Mouse (Mus musculus) liver, postnatal 0 days (tissue): Measurements from ENCODE around the gene Dnph1. TPM values are rescaled to one million over a fixed set of nuclear protein-coding genes. Genes with fewer than 3 reads are reported as not detected.
A peak's percentile ranks its signal among the peaks of the same experiment; 100 is the strongest.

Experiments used
- ATAC-seq: fragments of 200-750 bp; cut with Nextera tagmentation; 2 replicates; pipeline ENCODE4 v1.8.0; 2017; ENCODE audit warnings: mild to moderate bottlenecking, moderate library complexity
- DNase-seq: peaks from one replicate; pipeline ENCODE4 v3.0.0-alpha.2; 2016
- H3K27ac ChIP-seq: fragments of 300-500 bp; sonication (generic); 2 replicates; pipeline ENCODE4 v1.5.1; 2014; ENCODE audit warnings: antibody characterized with exemption, moderate library complexity, mild to moderate bottlenecking, low read depth
- H3K27me3 ChIP-seq: fragments of 300-500 bp; sonication (generic); 2 replicates; pipeline ENCODE4 v1.6.1; 2014; ENCODE audit warnings: low read length, control low read depth, mixed read lengths; ENCODE audit not compliant: insufficient read depth
- H3K36me3 ChIP-seq: fragments of 300-500 bp; sonication (generic); replicated peaks from 2 replicates; pipeline ENCODE4 v1.6.1; 2014; ENCODE audit warnings: mild to moderate bottlenecking, control low read depth, low read length, moderate library complexity, mixed read lengths; ENCODE audit not compliant: insufficient read depth
- H3K4me1 ChIP-seq: fragments of 300-500 bp; sonication (generic); 2 replicates; pipeline ENCODE4 v1.6.1; 2014; ENCODE audit warnings: antibody characterized with exemption, mild to moderate bottlenecking, control low read depth; ENCODE audit not compliant: insufficient read depth
- H3K4me2 ChIP-seq: fragments of 300-500 bp; sonication (generic); 2 replicates; pipeline ENCODE4 v1.6.1; 2014; ENCODE audit warnings: low read depth, mild to moderate bottlenecking, low read length, moderate library complexity, mixed read lengths
- H3K4me3 ChIP-seq: fragments of 300-500 bp; sonication (generic); 2 replicates; pipeline ENCODE4 v1.5.1; 2014; ENCODE audit warnings: low read depth, low read length
- H3K9ac ChIP-seq: fragments of 300-500 bp; sonication (generic); replicated peaks from 2 replicates; pipeline ENCODE4 v1.6.1; 2014; ENCODE audit warnings: mild to moderate bottlenecking, moderate library complexity
- H3K9me3 ChIP-seq: fragments of 300-500 bp; sonication (generic); 2 replicates; pipeline ENCODE4 v1.6.1; 2016; ENCODE audit warnings: mild to moderate bottlenecking, control low read depth, low read length, mixed read lengths
- CTCF ChIP-seq: sonication (generic); IDR thresholded peaks from 2 replicates; pipeline ENCODE4 v1.5.1; 2016; ENCODE audit warnings: antibody characterized with exemption, low read depth
- EP300 ChIP-seq: IDR thresholded peaks from 2 replicates; pipeline ENCODE4 v1.6.1; 2016; ENCODE audit warnings: antibody characterized with exemption, low read depth, mild to moderate bottlenecking
- WGBS: fragments of 180-500 bp; shearing (Covaris S2); extraction: QIAGEN DNeasy Blood & Tissue Kit; methylation state at CpG from one replicate; pipeline ENCODE4 v1.1.7; 2014; ENCODE audit not compliant: insufficient replicate concordance; 5-methylcytosine and 5-hydroxymethylcytosine counted together
- polyA plus RNA-seq: library from polyadenylated mRNA; unstranded; fragments of >200 nt; fragmentation: Nextera tagmentation; extraction: Ambion mirVana; gene quantifications from 2 replicates; pipeline ENCODE4 v1.2.1, GENCODE M21; 2015

The Dnph1 gene
- polyA plus RNA-seq, 1 experiment from 2014 or later, result 8.6 TPM

DNA sequence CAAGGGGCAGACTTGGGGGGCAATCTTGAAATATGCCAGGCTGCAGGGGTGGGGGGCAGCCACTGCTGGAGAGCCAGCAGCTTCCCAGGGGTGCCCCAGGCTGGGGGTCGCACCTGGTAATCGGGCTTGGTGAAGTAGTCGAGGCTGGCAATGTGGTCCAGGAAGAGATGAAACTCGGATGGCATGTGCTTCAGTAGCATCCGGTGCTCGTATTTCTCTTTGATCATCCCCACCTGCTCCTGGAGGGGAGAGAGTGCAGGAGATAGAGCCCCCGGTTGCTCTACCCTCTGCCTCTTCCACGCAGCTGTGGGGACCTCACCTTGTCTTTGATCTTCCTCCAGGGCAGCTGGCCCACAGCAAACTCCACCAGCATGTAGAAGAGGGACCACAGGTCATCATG lies 19.9 kb upstream of the Dnph1 start:
- Histone ChIP-seq H3K9me3 (no peaks in the 10 kb centered on the region), H3K27me3 (0 out of 2 replicates have a peak, but pooled peaks cover 4% of the 10 kb centered on the region), H3K36me3 (no peaks in the 10 kb centered on the region), H3K4me1 (no peaks in the 10 kb centered on the region), H3K9ac (no peak overlapping the region), H3K27ac (no peak overlapping the region), H3K4me2 (no peak overlapping the region), H3K4me3 (no peak overlapping the region)
- 72% methylated on average over 8 of the region's 8 CpGs for WGBS
- no peak for ATAC-seq
- no peak for DNase-seq
- no peak for TF ChIP-seq EP300
- no peak for TF ChIP-seq CTCF

DNA sequence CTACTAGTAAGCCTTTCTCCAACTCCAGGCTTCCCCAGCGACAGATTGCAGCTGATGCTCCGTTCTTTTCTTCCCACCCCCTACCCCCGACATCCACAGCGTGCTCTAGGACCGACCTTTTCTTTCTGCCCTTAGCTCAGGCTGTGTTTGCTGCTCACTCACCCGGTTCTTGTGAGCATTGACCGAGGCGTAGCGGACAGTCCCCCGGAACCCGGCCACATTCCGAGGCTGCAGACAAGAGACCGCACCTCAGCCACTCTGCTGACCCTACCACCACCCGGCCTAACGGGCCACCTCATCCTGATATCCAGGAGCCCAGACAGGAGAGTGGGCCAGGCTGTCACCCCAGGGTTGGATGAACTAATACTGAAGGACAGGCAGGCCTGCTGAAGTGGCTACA lies 19.2 kb upstream of the Dnph1 start:
- Histone ChIP-seq H3K4me2 (no peak overlapping the region), H3K27ac (no peak overlapping the region), H3K9me3 (no peaks in the 10 kb centered on the region), H3K4me1 (no peaks in the 10 kb centered on the region), H3K36me3 (no peaks in the 10 kb centered on the region), H3K9ac (no peak overlapping the region), H3K27me3 (0 out of 2 replicates have a peak, but pooled peaks cover 4% of the 10 kb centered on the region), H3K4me3 (no peak overlapping the region)
- WGBS, result 80% methylated on average over 15 of the region's 15 CpGs
- no peak for TF ChIP-seq EP300
- TF ChIP-seq CTCF, result no peak
- ATAC-seq (no peak), DNase-seq (no peak)

DNA sequence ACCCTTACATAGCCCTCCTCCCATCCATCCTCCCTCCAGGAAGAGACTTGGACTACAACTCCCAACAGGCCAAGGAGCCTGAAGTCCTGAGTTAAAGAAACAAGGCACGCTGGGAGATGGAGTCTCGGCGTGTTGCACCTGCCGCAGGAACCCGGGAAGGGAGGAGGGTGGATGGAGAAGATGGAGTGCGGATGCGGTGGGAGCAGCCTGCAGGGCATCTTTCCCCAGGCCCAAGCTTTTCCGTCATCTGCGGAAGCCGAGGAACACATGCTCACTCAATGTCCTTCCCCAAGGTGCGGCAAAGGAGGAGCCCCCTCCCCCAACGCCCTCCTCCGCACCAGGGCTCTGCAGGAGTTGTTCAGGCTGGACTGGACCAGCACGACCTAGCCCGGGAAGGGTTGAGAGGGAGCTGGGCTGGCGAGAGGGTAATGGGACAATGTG lies 12.9 kb upstream of the Dnph1 start:
- no peak for DNase-seq
- H3K4me3 ChIP-seq, result peak overlapping the region; percentile 23
- ATAC-seq, result peak; percentile 74

DNA sequence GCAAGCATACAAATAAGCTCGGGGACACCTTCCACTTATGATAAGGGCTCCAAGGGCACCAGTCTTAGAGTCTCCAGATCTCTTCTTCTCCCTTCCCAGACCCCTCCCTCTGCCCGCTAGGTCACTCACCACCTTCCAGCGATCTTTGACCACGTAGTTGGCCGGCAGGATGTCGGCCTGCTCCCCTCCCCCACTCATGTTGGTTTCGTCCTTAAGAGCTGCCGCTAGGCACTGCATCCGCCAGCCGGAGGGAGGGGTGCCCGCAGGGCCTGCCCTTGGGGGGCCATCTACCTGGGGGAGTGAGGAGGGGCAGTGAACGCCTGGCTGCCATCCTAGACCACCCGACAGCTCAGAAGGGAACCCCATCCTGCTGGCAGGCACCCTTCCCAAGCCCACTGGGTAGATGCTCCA lies 12.5 kb upstream of the Dnph1 start:
- no peaks in the 10 kb centered on the region for H3K9me3 ChIP-seq
- H3K4me1 ChIP-seq, result peaks cover 8% of the 10 kb centered on the region
- DNase-seq (peak; percentile 53), ATAC-seq (peak; percentile 77)
- no peak overlapping the region for H3K9ac ChIP-seq
- WGBS, result 3% methylated on average over 13 of the region's 13 CpGs
- H3K27me3 ChIP-seq, result peaks cover 59% of the 10 kb centered on the region
- peak overlapping the region; percentile 67 for H3K4me2 ChIP-seq
- no peaks in the 10 kb centered on the region for H3K36me3 ChIP-seq
- H3K27ac ChIP-seq, result no peak overlapping the region
- H3K4me3 ChIP-seq, result peak overlapping the region; percentile 23
- TF ChIP-seq EP300 (no peak), CTCF (no peak)

More for the DNA sequence above, 12.9 kb upstream of the Dnph1 start:
- H3K4me1 ChIP-seq, result peaks cover 8% of the 10 kb centered on the region
- peaks cover 57% of the 10 kb centered on the region for H3K27me3 ChIP-seq
- TF ChIP-seq EP300 (no peak), CTCF (no peak)
- H3K27ac ChIP-seq, result no peak overlapping the region
- no peak overlapping the region for H3K9ac ChIP-seq
- no peaks in the 10 kb centered on the region for H3K36me3 ChIP-seq
- 3% methylated on average over 16 of the region's 16 CpGs for WGBS
- H3K4me2 ChIP-seq, result peak overlapping the region; percentile 67
- H3K9me3 ChIP-seq, result no peaks in the 10 kb centered on the region

DNA sequence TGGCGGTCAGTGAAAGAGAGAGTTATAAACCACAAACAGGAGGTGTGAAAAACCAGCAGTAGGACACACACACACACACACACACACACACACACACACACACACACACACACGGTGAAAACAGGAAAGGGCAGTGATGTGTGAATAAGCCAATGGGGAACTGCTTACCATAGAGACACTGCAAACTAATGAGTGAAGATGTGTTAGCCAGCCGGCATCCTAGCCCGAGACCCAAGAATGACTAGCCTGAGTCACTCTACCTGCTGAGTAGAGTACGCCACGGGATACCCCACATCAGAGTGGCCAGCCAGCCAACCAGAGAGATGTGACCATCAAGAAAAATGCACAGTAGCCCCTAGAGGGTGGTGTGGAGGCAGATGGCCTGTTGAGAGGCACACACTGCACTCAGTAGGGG lies 12.0 kb upstream of the Dnph1 start:
- ATAC-seq (peak; percentile 14; the same call in 1 of the 2 replicates), DNase-seq (no peak)
- H3K27me3 ChIP-seq, result peaks cover 61% of the 10 kb centered on the region
- peaks cover 8% of the 10 kb centered on the region for H3K4me1 ChIP-seq
- H3K9ac ChIP-seq, result no peak overlapping the region
- 7% methylated on average over 6 of the region's 6 CpGs for WGBS
- TF ChIP-seq EP300 (no peak), CTCF (peak; percentile 24; the same call in 1 of the 2 replicates)
- H3K4me2 ChIP-seq, result peak overlapping the region; percentile 67
- H3K36me3 ChIP-seq, result no peaks in the 10 kb centered on the region
- no peaks in the 10 kb centered on the region for H3K9me3 ChIP-seq
- no peak overlapping the region for H3K27ac ChIP-seq
- H3K4me3 ChIP-seq, result no peak overlapping the region

DNA sequence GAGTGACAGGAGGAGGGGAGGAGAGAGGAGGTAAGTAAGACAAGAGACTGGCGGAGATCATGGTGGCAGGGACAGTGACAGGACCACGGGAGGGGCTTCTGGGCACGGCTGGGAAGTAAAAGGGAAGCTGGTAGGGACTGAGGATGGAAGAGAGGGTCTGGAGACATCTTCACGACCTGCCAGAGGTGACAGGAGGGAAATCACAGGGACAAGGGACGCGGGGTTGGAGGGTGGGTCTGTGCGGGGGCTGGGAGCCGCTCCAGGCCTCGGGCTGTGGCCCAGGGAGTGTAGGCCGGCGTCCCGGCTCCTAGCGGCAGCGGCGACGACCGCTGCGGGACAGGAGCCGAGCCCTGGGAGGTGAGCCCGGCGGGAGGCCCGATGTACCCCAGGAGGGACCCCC lies 9.5 kb upstream of the Dnph1 start:
- peak overlapping the region; percentile 32; the same call in 1 of the 2 replicates for H3K4me2 ChIP-seq
- H3K9ac ChIP-seq, result no peak overlapping the region
- DNase-seq (no peak), ATAC-seq (no peak)
- peaks cover 8% of the 10 kb centered on the region for H3K4me1 ChIP-seq
- H3K9me3 ChIP-seq, result no peaks in the 10 kb centered on the region
- WGBS, result 9% methylated on average over 18 of the region's 22 CpGs
- peaks cover 64% of the 10 kb centered on the region for H3K27me3 ChIP-seq
- H3K36me3 ChIP-seq, result no peaks in the 10 kb centered on the region
- no peak overlapping the region for H3K27ac ChIP-seq
- no peak for TF ChIP-seq EP300
- TF ChIP-seq CTCF, result no peak
- no peak overlapping the region; the same call in 1 of the 2 replicates for H3K4me3 ChIP-seq
